Mouse (Mus musculus) CH12F3 (cell line): ENCODE data around the gene Pbld1.

Experiments
- in situ Hi-C: fragments of 300-500 bp; cut with MboI; formaldehyde crosslinking; loops from 2 replicates; pipeline ENCODE4 v1.14.3; 2020; ENCODE audit warnings: low sequenced_read_pairs

The Pbld1 gene

DNA sequence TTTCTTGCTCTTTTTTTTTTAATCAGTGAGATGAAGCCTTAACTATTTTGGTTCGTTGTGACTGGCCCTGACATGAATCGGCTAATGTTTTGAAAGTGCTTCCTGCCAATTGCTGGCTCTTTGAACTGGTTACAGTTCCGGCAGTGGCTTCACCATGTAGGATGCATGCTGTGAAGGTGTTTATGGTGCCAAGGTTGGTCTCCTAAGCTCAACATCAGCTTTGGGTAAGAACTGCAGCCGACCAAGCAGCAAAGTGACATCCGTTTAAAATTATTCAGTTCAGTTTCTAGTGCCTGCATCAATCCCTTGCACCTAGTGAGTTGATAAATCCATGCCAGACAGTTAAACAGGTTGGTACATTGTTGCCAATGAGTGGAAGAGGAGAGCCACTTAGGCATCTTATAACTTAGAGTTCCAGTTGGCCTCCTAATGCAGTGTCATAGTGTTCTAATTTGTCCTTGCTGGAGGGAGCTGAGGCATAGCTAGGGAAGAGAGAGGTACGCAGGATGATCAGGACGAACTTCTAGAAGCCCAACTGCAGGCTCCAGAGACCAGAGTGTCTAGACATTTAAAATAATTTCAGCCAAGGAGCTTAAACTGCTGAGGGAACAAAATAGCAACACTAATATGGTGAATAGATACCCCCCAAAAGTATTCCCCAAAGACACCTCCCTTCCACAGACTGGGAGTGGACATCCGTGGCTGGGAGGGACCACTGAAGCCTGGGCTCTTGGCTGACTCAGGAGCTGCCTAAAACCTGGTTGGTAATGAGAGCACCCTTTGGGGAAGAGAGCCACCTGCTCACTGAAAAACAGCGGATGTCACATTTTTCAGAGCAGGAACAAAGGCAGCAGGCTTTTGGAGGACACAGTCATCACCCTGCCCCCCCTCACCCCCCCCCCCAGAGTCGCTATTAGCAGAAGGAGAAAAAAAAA lies 32.9 kb downstream of the Pbld1 start:
- in situ Hi-C loops = no loop called here

DNA sequence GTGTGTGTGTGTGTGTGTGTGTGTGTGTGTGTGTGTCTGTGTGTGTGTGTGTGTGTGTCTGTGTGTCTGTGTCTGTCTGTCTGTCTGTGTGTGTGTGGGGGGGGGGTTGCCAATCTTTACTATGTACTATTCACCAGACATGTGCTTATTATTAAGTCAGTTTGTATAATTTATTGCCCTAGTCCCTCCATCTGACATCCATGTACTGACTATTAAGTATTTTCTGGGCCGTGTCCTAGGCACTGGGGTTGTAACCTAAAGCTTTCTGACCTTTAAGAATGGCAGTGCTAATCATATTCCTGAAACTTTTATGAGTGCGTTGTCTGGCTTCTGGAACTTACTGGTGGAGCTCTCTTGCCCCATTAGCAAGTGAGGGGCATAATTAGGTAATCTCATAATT lies 36.8 kb downstream of the Pbld1 start:
- in situ Hi-C loops = no loop called here

DNA sequence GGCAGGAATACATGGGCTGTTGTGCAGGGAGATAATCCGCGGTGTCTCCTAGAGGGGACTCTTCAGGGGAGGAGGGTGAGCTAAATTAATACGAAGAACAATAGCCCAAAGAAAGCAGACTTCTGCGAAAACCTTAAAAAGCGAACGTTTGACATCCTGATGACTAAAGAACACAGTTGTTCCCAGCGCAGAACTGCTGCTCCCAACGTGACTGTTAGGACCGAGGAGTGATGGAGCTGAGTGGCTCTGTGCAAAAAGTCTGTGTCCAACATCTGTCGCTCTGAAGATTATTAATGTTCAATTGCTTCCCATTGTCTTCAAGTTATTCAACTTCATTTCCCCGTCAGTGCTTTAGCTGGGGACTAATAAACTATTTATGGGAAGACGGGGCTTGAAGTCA lies 38.2 kb downstream of the Pbld1 start:
- in situ Hi-C loops = no loop called here

DNA sequence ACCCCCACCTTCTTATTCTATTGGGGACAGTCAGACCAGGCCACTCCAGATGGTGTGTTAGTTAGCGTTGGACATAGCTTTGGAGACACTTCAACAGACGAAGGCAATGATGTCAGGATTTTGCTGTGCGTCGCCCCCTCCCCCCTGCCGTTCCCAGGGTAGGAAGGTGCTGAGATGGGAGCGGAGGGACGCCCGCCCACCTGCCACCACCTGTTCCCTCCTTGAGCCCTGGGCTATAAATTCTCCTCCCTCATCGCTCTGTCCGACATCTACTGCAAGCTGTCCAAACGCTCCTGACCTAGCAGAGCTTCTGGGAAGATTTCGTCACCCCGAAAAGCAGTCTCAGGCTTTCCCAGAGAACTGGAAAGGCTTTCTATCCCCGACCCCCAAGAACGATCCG lies 39.6 kb downstream of the Pbld1 start, which contains the start of gene Atoh7:
Atoh7 (plus strand) TSS at position 131 of the 400 bp plus-strand sequence.
- in situ Hi-C loops = no loop called here

DNA sequence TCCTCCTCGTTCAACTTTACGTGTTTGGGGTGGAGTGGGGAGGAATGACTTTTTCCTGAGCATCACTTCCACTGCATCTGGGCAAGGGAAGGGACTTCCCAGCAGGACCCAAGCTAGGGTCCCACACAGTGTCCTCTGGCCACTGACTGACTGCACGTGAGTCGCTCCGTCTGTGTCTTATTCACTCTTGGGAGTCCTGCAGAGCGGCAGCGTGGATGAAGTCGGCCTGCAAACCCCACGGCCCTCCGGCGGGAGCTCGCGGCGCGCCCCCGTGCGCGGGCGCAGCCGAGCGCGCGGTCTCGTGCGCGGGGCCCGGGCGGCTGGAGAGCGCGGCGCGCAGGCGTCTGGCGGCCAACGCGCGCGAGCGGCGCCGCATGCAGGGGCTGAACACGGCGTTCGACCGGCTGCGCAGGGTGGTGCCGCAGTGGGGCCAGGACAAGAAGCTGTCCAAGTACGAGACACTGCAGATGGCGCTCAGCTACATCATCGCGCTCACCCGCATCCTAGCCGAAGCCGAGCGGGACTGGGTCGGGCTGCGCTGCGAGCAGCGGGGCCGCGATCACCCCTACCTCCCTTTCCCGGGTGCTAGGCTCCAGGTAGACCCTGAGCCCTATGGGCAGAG lies 40.1 kb downstream of the Pbld1 start:
- in situ Hi-C loops = no loop called here

DNA sequence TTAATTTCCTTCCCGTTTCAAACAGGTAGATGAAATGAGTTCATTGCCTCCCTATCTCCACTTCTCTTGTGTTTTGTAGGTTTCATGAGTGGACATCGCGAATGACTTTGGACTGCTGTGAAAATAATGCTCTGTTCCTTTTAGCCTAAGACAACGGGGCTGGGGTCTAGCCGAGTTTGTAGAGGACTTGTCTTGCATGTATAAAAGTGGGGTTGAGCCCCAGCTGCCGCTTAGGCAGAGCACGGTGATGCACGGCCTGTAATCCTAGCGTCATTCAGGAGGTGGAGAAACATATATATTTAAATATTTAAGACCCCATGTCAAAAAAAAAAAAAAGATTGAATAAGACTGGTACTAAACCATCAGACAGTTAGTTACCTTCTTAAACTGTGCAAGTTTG lies 40.7 kb downstream of the Pbld1 start:
- in situ Hi-C loops = no loop called here

DNA sequence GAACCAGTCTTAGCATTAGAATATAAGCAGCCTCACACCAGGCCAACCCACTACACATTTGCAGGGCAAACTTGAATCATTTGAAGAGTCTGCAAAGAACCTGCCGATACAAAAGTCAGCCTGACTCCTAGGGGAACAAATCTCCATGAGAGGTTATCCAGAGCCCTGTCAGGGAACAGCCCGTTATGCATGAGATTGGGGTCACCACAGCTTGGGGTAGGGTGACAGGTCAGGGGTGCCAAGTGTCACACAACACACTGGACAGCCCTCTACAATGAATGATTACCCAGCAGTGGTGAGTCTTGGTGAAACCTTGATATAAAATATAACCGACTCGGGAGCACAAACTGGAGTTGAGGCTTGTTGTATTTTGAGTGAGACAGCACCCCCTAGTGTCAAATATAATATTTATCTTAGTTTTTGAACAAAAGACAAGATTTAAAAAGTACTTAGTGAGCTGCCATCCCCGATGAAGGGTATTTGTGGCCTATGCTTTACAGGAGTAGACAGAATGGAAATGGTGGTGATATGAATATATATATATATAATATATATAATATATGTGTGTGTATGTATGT lies 53.2 kb downstream of the Pbld1 start:
- in situ Hi-C loops = no loop called here

DNA sequence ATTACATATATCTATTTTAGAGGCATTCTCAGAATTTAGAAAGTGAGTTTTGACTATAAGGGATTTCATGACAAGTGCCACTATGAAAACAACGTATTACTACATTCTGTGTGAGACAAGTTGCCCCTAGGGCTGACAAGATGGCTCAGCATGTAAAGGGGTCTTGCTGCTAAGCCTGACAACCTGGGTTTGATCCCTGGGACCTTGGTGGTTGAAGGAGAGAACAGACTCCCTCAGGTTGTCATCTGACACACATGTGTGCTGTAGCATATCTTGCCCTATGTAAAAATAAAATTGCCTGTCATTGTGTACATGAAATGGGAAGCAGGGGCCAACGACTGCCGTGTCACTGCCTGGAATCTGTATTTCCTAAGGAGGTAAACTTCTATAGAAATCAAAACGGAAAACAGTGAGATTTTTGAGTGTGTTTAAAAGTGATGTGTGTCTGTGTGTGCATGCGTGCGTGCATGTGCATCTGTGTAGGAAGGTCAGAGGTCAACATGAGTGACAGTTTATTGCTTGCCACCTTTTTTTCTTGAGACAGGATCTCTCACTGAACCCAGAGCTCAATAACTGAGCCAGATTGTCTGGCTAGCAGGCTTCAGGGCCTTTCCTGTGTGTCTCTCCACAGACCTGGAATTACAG lies 53.9 kb downstream of the Pbld1 start:
- in situ Hi-C loops = no loop called here

DNA sequence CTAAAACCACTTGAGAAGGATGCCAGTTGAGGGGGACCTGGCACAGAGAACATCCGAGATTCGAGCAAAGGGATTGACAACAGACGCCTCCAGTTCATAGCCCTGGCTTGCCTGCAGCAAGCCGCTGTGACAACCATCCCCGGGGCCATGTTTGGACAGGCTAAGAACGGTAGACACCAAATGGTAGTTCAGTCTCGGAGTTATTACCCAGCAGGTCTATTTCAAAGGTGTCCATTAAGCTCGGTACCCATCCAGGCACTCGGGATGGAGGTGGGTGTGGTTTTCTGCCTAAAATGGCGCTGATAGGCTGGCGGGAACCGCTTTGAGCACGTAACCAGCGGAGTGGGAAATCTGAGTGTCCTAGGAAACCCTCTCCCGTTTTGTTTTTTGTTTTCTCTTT lies 55.9 kb downstream of the Pbld1 start:
- in situ Hi-C loops = no loop called here

DNA sequence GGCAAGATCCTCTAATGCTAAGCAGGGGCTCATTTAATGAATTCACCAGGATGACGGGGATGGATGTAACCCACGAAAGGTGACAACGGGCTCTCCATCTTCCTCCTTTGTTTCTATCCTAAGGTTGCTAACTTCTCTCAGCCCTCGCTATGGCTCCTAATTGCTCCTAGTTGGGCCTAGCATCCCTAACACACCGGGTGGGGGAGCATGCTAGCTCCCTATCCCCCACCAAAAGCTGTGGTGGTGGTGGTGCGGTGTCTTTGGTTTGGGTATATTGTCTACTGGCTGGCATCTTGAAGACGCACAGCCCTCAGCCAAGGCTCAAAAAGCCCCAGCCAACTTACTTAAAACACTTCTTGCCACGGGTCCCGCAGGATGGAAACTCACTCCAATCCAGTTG lies 56.4 kb downstream of the Pbld1 start:
- in situ Hi-C loops = no loop called here

DNA sequence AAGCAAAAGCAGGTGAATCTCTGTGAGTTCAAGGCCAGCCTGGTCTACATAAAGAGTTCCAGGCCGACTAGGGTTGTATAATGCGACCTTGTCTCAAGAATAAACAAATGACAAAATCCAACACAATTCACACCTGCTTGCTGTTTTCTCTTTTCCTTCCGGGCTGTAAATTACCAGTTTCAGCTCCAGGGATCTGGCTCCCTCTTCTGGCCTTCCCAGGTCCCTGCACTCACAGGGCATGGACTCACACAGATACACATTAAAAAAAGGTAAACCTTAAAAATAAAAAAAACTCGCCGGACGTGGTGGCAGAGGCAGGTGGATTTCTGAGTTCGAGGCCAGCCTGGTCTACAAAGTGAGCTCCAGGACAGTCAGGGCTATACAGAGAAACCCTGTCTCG lies 57.6 kb downstream of the Pbld1 start:
- in situ Hi-C loops = no loop called here

DNA sequence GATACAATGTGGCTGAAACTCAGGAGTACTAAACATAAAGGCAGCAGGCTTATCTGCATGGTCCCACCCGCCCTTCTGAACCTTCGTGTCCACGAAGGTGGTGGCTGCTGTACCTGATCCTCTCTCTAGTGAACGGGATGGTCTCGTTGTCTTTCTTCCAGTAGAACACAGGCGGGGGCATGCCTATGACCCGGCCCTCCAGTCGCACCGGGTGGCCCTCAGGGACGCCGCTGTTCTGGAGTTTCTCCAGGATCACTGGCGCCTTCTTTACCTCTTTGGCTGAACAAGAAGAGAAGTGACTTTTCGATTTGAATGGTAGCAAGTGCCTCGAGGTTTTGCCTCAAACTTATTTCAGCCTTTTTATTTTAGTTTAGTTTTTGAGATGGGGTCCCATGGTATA lies 60.0 kb downstream of the Pbld1 start:
- in situ Hi-C loops = no loop called here

DNA sequence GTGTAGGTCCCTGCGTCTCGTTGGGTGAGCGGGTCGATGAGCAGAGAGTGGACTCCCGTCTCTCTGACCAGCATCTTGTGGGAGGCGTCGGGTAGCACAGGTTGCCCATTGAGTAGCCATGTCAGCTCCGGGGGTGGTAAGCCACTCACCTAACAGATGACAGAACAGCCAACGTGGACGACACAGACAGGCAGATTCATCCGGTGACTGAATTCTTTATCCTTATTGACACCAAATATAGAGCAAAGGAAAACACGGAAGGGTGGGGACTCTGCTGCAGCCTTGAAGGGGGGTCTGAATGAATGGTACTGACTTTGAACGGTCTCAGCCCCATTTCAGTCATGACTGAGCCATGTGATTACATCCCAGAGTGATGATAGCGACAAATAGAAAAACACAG lies 62.0 kb downstream of the Pbld1 start:
- in situ Hi-C loops = no loop called here

DNA sequence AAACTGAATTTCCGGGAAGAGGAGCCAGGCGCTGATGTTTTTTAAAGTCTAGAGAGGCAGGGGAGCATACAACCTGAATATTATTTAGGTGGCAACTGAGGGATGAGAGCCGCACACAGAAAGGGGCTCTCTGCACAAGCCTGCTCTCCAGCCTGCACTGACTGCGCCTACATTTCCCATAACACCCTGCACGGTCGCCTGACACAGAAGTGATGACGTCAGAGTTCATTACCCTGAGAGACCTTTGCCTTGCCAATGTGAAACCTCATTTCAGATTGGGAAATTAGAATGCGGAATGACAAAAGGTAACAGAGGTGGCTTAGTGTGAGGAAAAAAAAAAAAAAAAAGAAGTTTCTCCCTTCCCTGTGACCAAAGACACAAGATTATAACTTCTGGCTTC lies 62.6 kb downstream of the Pbld1 start:
- in situ Hi-C loops = no loop called here

DNA sequence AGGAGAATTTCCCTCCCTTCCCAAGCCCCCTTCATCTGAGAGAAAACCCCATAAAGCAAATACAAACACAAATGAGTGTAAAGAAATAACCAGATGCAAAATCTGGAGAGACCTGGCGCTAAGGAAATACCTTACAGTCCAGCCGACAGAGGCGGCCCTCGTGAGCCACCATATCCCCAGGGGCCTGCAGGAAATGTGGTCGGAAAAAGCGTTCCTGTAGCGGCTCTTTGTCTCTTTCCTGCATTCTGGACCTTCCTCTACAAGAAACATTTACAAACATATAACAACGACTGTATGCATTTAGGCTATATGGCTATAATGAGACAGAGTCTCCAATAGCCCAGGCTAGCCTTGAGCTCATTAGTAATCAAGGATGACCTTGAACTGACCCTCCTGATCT lies 63.2 kb downstream of the Pbld1 start:
- in situ Hi-C loops = no loop called here

DNA sequence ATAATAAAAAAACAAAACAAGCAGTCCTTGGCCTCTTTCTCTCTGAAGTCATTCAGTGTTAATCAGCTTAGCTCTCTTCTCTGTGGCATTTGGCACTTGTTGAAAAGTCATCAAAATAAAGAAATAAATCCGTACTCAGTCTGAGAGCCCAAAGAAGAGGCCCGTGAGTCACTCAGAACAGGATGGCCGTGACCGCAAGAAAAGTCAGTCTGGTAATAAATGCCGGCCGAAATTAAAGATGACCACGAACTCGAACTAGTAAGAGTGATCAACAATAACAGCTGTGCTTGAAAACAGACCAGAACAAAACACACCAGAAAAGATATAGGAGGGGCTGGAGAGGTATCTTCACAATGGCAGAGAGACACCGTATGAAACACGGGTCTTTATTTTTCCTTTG lies 64.1 kb downstream of the Pbld1 start:
- in situ Hi-C loops = no loop called here

DNA sequence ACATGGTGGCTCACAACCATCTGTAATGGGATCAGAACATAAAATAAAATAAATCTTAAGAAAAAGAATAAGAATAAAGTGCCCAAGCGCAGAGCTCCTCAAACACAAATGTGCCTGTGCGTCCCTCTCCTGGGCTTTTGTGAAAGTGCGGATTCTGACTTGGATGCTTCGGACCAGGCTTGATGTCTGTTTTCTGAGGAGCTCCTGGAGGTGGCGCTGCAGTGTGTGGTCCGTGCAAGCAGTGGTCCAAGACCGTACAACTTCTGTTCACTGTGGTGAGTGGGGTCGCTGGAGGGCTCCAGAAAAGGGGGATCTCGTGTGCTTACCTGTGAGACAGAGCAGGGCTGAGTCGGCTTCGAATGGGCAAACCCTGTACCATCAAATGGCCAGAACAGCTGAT lies 65.4 kb downstream of the Pbld1 start:
- in situ Hi-C loops = no loop called here

DNA sequence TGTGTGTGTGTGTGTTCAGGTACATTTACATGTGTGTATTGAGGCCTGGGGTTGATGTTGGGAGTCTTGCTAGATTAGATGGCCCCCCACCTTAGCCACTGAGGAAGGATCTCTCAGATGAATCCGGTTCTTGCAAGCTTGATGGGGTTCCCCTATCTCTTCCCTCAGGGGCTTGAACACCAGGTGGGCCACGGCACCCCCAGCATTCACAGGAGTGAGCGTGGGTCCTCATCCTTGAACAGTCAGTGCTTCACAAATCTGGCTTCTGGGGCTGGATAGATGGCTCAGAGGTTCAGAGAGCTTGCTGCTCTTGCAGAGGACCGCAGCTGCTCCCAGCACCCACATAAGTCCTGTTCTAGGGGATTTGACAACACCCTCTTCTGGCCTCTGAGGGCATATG lies 66.2 kb downstream of the Pbld1 start:
- in situ Hi-C loops = no loop called here

DNA sequence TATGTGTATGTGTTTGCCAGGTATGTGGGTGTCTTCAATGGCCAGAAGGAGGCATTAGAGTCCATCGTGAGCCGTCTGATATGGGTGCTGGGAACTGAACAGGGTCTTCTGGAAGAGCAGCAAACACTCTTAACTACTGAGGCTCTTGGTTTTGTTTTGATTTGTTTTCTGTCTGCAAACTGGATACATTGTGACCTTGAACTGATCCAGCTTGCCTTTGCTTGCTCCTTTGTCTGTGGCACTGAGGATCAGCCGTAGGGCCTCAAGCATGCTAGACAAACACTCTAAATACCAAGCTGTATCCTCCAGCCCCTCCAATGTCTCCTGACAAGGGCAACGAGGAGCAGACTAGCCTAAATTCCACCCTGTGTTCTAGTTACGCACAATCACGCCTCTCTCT lies 67.2 kb downstream of the Pbld1 start:
- in situ Hi-C loops = no loop called here
